Mouse (Mus musculus): ENCODE results near the gene Lca5l.

GRCm38 (mm10) chr16:96114729-96115128, 77.3 kb downstream of the Lca5l start:
- TF ChIP-seq POLR2A (IDR thresholded peaks at IDR 0.05; ENCODE audit: borderline replicate concordance, extremely low read depth, low read depth, low read length) (no peak), CTCF (IDR thresholded peaks at IDR 0.05; ENCODE audit: insufficient read depth, low read length) (no peak)
